In genomic region chr10:19581844-19582582, GRCm38 (mm10) we compare ENCODE assay signal across 14 mouse cellular contexts. TPM values are rescaled to one million over a fixed set of nuclear protein-coding genes. Genes with fewer than 3 reads are reported as not detected.
DNase-seq lines count a peak whose midpoint lies in the region; ATAC-seq and TF ChIP-seq lines count a peak whose summit lies in the region.
"Had no signal": no experiment of that assay in that cellular context is flagged by ENCODE, and none has a peak within 500 bp of the region (broad histone marks: within the 10 kb centered on the region; RNA-seq: fewer than 3 reads in every experiment).

No protein-coding gene starts in this region.

- 47% methylated on average over 9 of the region's 9 CpGs for WGBS in liver, embryonic 11.5 days
- 18% methylated on average over 9 of the region's 9 CpGs for WGBS in liver, embryonic 13.5 days (ENCODE audit: insufficient replicate concordance)
- 41% methylated on average over 9 of the region's 9 CpGs for WGBS in stomach, postnatal 0 days
- 82% methylated on average over 9 of the region's 9 CpGs for WGBS in embryonic facial prominence, embryonic 10.5 days

- no peak overlapping the region for H3K9ac ChIP-seq in liver, embryonic 11.5 days (ENCODE audit: low read depth, low read length)
- H3K9ac ChIP-seq in liver, embryonic 13.5 days, result no peak overlapping the region
- H3K9ac ChIP-seq in stomach, postnatal 0 days (ENCODE audit: low read length), result no peak overlapping the region
- H3K9ac ChIP-seq: hindbrain, embryonic 12.5 days had no signal

- H3K4me2 ChIP-seq in liver, embryonic 11.5 days, result no peak overlapping the region
- no peak overlapping the region for H3K4me2 ChIP-seq in liver, embryonic 13.5 days
- H3K4me2 ChIP-seq in stomach, postnatal 0 days (replicated peaks; ENCODE audit: low read depth), result no peak overlapping the region
- H3K4me2 ChIP-seq: hindbrain, embryonic 12.5 days had no signal

- TF ChIP-seq EP300 in stomach, postnatal 0 days (optimal IDR thresholded peaks at IDR 0.05), result no peak

- no peak for TF ChIP-seq CTCF in stomach, postnatal 0 days (IDR thresholded peaks at IDR 0.05; ENCODE audit: low read depth)

- H3K36me3 ChIP-seq in liver, embryonic 11.5 days (ENCODE audit: control insufficient read depth, insufficient read depth, low read length), result no peaks in the 10 kb centered on the region
- no peaks in the 10 kb centered on the region for H3K36me3 ChIP-seq in liver, embryonic 13.5 days
- H3K36me3 ChIP-seq in stomach, postnatal 0 days (ENCODE audit: control insufficient read depth, insufficient read depth, low read length), result no peaks in the 10 kb centered on the region
- no peaks in the 10 kb centered on the region for H3K36me3 ChIP-seq in embryonic facial prominence, embryonic 10.5 days (replicated peaks)
- H3K36me3 ChIP-seq: hindbrain, embryonic 12.5 days had no signal

- peak overlapping the region; percentile 78 for H3K27ac ChIP-seq in liver, embryonic 11.5 days (ENCODE audit: low read depth, low read length)
- H3K27ac ChIP-seq in liver, embryonic 13.5 days, result peak overlapping the region; percentile 71
- H3K27ac ChIP-seq in stomach, postnatal 0 days (replicated peaks), result peak overlapping the region; percentile 73; the same call in 1 of the 2 replicates
- no peak overlapping the region for H3K27ac ChIP-seq in embryonic facial prominence, embryonic 10.5 days (replicated peaks)
- H3K27ac ChIP-seq: hindbrain, embryonic 12.5 days had no signal

- no peaks in the 10 kb centered on the region for H3K9me3 ChIP-seq in liver, embryonic 11.5 days (ENCODE audit: control insufficient read depth, low read length)
- no peaks in the 10 kb centered on the region for H3K9me3 ChIP-seq in liver, embryonic 13.5 days (replicated peaks)
- no peaks in the 10 kb centered on the region for H3K9me3 ChIP-seq in stomach, postnatal 0 days (ENCODE audit: control insufficient read depth, low read length)
- no peaks in the 10 kb centered on the region for H3K9me3 ChIP-seq in embryonic facial prominence, embryonic 10.5 days
- H3K9me3 ChIP-seq: hindbrain, embryonic 12.5 days had no signal

- H3K27me3 ChIP-seq in liver, embryonic 11.5 days (replicated peaks; ENCODE audit: control insufficient read depth, insufficient read depth, low read length), result no peaks in the 10 kb centered on the region
- no peaks in the 10 kb centered on the region for H3K27me3 ChIP-seq in liver, embryonic 13.5 days
- H3K27me3 ChIP-seq in stomach, postnatal 0 days (ENCODE audit: control insufficient read depth, insufficient read depth, low read length), result no peaks in the 10 kb centered on the region
- no peaks in the 10 kb centered on the region for H3K27me3 ChIP-seq in embryonic facial prominence, embryonic 10.5 days (replicated peaks; ENCODE audit: low read depth, poor library complexity, severe bottlenecking)
- H3K27me3 ChIP-seq: hindbrain, embryonic 12.5 days had no signal

- no peak for ATAC-seq in liver, embryonic 11.5 days (replicated peaks; ENCODE audit: low FRiP score)
- no peak for ATAC-seq in liver, embryonic 13.5 days (ENCODE audit: low read depth)
- peak; percentile 93 for ATAC-seq in stomach, postnatal 0 days (ENCODE audit: low FRiP score, low TSS enrichment)
- ATAC-seq: midbrain, embryonic 16.5 days had no signal

- no peak overlapping the region for H3K4me3 ChIP-seq in liver, embryonic 11.5 days (ENCODE audit: low read depth, low read length)
- no peak overlapping the region for H3K4me3 ChIP-seq in liver, embryonic 13.5 days (replicated peaks)
- H3K4me3 ChIP-seq in stomach, postnatal 0 days (ENCODE audit: low read depth, low read length), result no peak overlapping the region
- H3K4me3 ChIP-seq in embryonic facial prominence, embryonic 10.5 days, result no peak overlapping the region
- H3K4me3 ChIP-seq: hindbrain, embryonic 12.5 days had no signal

- peaks cover 28% of the 10 kb centered on the region for H3K4me1 ChIP-seq in liver, embryonic 11.5 days (replicated peaks; ENCODE audit: control insufficient read depth, insufficient read depth, low read length)
- peaks cover 53% of the 10 kb centered on the region for H3K4me1 ChIP-seq in liver, embryonic 13.5 days (replicated peaks)
- H3K4me1 ChIP-seq in stomach, postnatal 0 days (replicated peaks; ENCODE audit: control insufficient read depth, insufficient read depth), result no peaks in the 10 kb centered on the region
- H3K4me1 ChIP-seq in embryonic facial prominence, embryonic 10.5 days, result peaks cover 6% of the 10 kb centered on the region
- H3K4me1 ChIP-seq: hindbrain, embryonic 12.5 days had no signal

- no peak for DNase-seq in liver, embryonic 11.5 days (ENCODE audit: low spot score)
- DNase-seq in liver (no peak), MEL-GATA-1-ER (ENCODE audit: extremely low read depth, low read depth) (peak; percentile 23), MN1 (ENCODE audit: low spot score) (no peak)
- DNase-seq in liver, embryonic 13.5 days, result no peak
- peak; percentile 73 for DNase-seq in stomach, postnatal 0 days (ENCODE audit: low spot score)
- no peak for DNase-seq in embryonic facial prominence, embryonic 10.5 days (ENCODE audit: low spot score)
- no peak for DNase-seq in layer of hippocampus, postnatal 14 days (ENCODE audit: low spot score in 2 of 2)
- DNase-seq: cerebellum, postnatal 10 days; gastrocnemius, postnatal 36 days had no signal

RNA-seq across cellular contexts. Expression of gene Ifngr1, which starts 9.7 kb away (rescaled TPM):
- 53.7 and 61.1 TPM in 2 replicates for polyA plus RNA-seq in liver, embryonic 11.5 days (2014; fragmentation: Nextera tagmentation; extraction: Ambion mirVana)
- polyA plus RNA-seq in liver, embryonic 13.5 days (2015; fragmentation: Nextera tagmentation; extraction: Ambion mirVana), result 40.0 and 43.8 TPM in 2 replicates
- 72.1 and 72.9 TPM in 2 replicates for polyA plus RNA-seq in stomach, postnatal 0 days (2015; fragmentation: Nextera tagmentation; extraction: Ambion mirVana)
- polyA plus RNA-seq in embryonic facial prominence, embryonic 10.5 days (2016; fragmentation: Nextera tagmentation; extraction: Ambion mirVana), result 29.5 and 29.6 TPM in 2 replicates
- total RNA-seq in layer of hippocampus, postnatal 14 days (2021), result 10 to 100 TPM; 19.6 to 21.9 TPM

RNA-seq across cellular contexts. Expression of gene Il22ra2, which starts 39.8 kb away (rescaled TPM):
- not detected in 2 replicates for polyA plus RNA-seq in liver, embryonic 11.5 days (2014; fragmentation: Nextera tagmentation; extraction: Ambion mirVana)
- 0.05 TPM in 2 replicates for polyA plus RNA-seq in liver, embryonic 13.5 days (2015; fragmentation: Nextera tagmentation; extraction: Ambion mirVana)
- not detected in 2 replicates for polyA plus RNA-seq in stomach, postnatal 0 days (2015; fragmentation: Nextera tagmentation; extraction: Ambion mirVana)
- polyA plus RNA-seq in embryonic facial prominence, embryonic 10.5 days (2016; fragmentation: Nextera tagmentation; extraction: Ambion mirVana), result not detected in 2 replicates
- total RNA-seq in layer of hippocampus, postnatal 14 days (2021), result not detected
- total RNA-seq: adrenal gland, postnatal 4 days; gastrocnemius, postnatal 36 days; layer of hippocampus, adult 18-20 months had no signal
- polyA plus RNA-seq: hindbrain, embryonic 12.5 days; midbrain, embryonic 16.5 days had no signal

Comparison
In these comparisons a context has a peak if more than half of its experiments do, and no peak if none do; other contexts are left out.
1. DNase-seq: peak in MEL-GATA-1-ER (single experiment) and stomach, postnatal 0 days (single experiment); none in liver, embryonic 11.5 days (single experiment), liver (single experiment), liver, embryonic 13.5 days (single experiment), embryonic facial prominence, embryonic 10.5 days (single experiment), layer of hippocampus, postnatal 14 days (0 of 2) and MN1 (single experiment).